Mouse (Mus musculus) hindbrain, embryonic 11.5 days (tissue): ENCODE data around the gene Rapgefl1. TPM values are rescaled to one million over a fixed set of nuclear protein-coding genes. Genes with fewer than 3 reads are reported as not detected.
A peak's percentile ranks its signal among the peaks of the same experiment; 100 is the strongest.
"Not testable (repeated sequence)": the region's sequence is repeated elsewhere in the genome, so short reads cannot be mapped to it uniquely, and the experiment has no call there.

ENCODE experiments used
- ATAC-seq: fragments of 200-750 bp; cut with Nextera tagmentation; 2 replicates; pipeline ENCODE4 v1.8.0; 2017; ENCODE audit warnings: mild to moderate bottlenecking, moderate TSS enrichment, moderate library complexity; ENCODE audit not compliant: low FRiP score
- DNase-seq: peaks from one replicate; pipeline ENCODE4 v3.0.0-alpha.2; 2015; ENCODE audit warnings: low spot score
- H3K27ac ChIP-seq: fragments of 300-500 bp; sonication (generic); 2 replicates; pipeline ENCODE4 v1.5.1; 2014; ENCODE audit warnings: mild to moderate bottlenecking, low read depth, low read length
- H3K27me3 ChIP-seq: fragments of 300-500 bp; sonication (generic); 2 replicates; pipeline ENCODE4 v1.6.1; 2014; ENCODE audit warnings: mild to moderate bottlenecking, low read length, moderate library complexity, mixed read lengths; ENCODE audit not compliant: control insufficient read depth, insufficient read depth
- H3K36me3 ChIP-seq: fragments of 300-500 bp; sonication (generic); 2 replicates; pipeline ENCODE4 v1.6.1; 2014; ENCODE audit warnings: mild to moderate bottlenecking, low read length, moderate library complexity, mixed read lengths; ENCODE audit not compliant: control insufficient read depth, insufficient read depth
- H3K4me1 ChIP-seq: fragments of 300-500 bp; sonication (generic); replicated peaks from 2 replicates; pipeline ENCODE4 v1.6.1; 2014; ENCODE audit warnings: low read length, mixed read lengths; ENCODE audit not compliant: control insufficient read depth, insufficient read depth
- H3K4me2 ChIP-seq: fragments of 300-500 bp; sonication (generic); replicated peaks from 2 replicates; pipeline ENCODE4 v1.6.1; 2014; ENCODE audit warnings: mild to moderate bottlenecking, low read depth, low read length
- H3K4me3 ChIP-seq: fragments of 300-500 bp; sonication (generic); 2 replicates; pipeline ENCODE4 v1.5.1; 2014; ENCODE audit warnings: low read depth, low read length
- H3K9ac ChIP-seq: fragments of 300-500 bp; sonication (generic); 2 replicates; pipeline ENCODE4 v1.6.1; 2014; ENCODE audit warnings: low read depth, low read length
- H3K9me3 ChIP-seq: fragments of 300-500 bp; sonication (generic); 2 replicates; pipeline ENCODE4 v1.6.1; 2016; ENCODE audit warnings: low read length; ENCODE audit not compliant: control insufficient read depth
- WGBS: fragments of 180-500 bp; shearing (Covaris S2); extraction: QIAGEN DNeasy Blood & Tissue Kit; methylation state at CpG from one replicate; pipeline ENCODE4 v1.1.7; 2014; 5-methylcytosine and 5-hydroxymethylcytosine counted together
- polyA plus RNA-seq: library from polyadenylated mRNA; unstranded; fragments of >200 nt; fragmentation: Nextera tagmentation; extraction: Ambion mirVana; gene quantifications from 2 replicates; pipeline ENCODE4 v1.2.1, GENCODE M21; 2014

Gene Rapgefl1
- polyA plus RNA-seq, 1 experiment from 2014 or later = 2.2 TPM

GRCm38 (mm10) chr11:98804605-98805004 lies 32.0 kb upstream of the Rapgefl1 start, which contains the start of gene Casc3:
Gene Casc3, plus strand, starts transcription at chr11:98804905.
- Histone ChIP-seq H3K4me1 (no peaks in the 10 kb centered on the region), H3K27me3 (no peaks in the 10 kb centered on the region), H3K9ac (no peak within 1 kb of the TSS), H3K9me3 (no peaks in the 10 kb centered on the region), H3K4me2 (no peak within 1 kb of the TSS), H3K4me3 (no peak within 1 kb of the TSS), H3K36me3 (peaks cover 18% of the 10 kb centered on the region), H3K27ac (no peak within 1 kb of the TSS)
- DNase-seq (no peak), ATAC-seq (no peak)
- 94% methylated on average over 5 of the region's 5 CpGs for WGBS

- H3K9me3 ChIP-seq = no peaks in the 10 kb centered on the region
- DNase-seq (no peak), ATAC-seq (no peak)
- H3K9ac ChIP-seq = no peak overlapping the region
- peaks cover 15% of the 10 kb centered on the region; the same call in 1 of the 2 replicates for H3K36me3 ChIP-seq
- no peaks in the 10 kb centered on the region for H3K27me3 ChIP-seq
- H3K4me1 ChIP-seq = 0 out of 2 replicates have a peak, but pooled peaks cover 2% of the 10 kb centered on the region
- no peak overlapping the region for H3K4me3 ChIP-seq
- 87% methylated on average over 2 of the region's 2 CpGs for WGBS
- H3K27ac ChIP-seq = no peak overlapping the region
- H3K4me2 ChIP-seq = no peak overlapping the region
Measured at GRCm38 (mm10) chr11:98808417-98808816, 28.2 kb upstream of the Rapgefl1 start.

- WGBS = under 1% methylated on average over 80 of the region's 84 CpGs
- no peaks in the 10 kb centered on the region for H3K27me3 ChIP-seq
- peak overlapping the region; percentile 96 for H3K9ac ChIP-seq
- H3K4me2 ChIP-seq = peak overlapping the region; percentile 82
- H3K4me1 ChIP-seq = 0 out of 2 replicates have a peak, but pooled peaks cover 2% of the 10 kb centered on the region
- peak overlapping the region; percentile 96 for H3K27ac ChIP-seq
- 0 out of 2 replicates have a peak, but pooled peaks cover 7% of the 10 kb centered on the region for H3K36me3 ChIP-seq
- no peaks in the 10 kb centered on the region for H3K9me3 ChIP-seq
- H3K4me3 ChIP-seq = peak overlapping the region; percentile 92
- ATAC-seq = peak; percentile 98
- peak; percentile 98 for DNase-seq
Measured at GRCm38 (mm10) chr11:98809457-98810290, 26.9 kb upstream of the Rapgefl1 start.

- Histone ChIP-seq H3K9me3 (no peaks in the 10 kb centered on the region), H3K9ac (peak overlapping the region; percentile 96; the same call in 1 of the 2 replicates), H3K4me1 (0 out of 2 replicates have a peak, but pooled peaks cover 2% of the 10 kb centered on the region), H3K4me3 (peak overlapping the region; percentile 92), H3K27me3 (no peaks in the 10 kb centered on the region), H3K36me3 (0 out of 2 replicates have a peak, but pooled peaks cover 2% of the 10 kb centered on the region), H3K27ac (no peak overlapping the region), H3K4me2 (peak overlapping the region; percentile 82)
- no peak for ATAC-seq
- DNase-seq = no peak
- WGBS = 84% methylated on average over 7 of the region's 7 CpGs
Measured at GRCm38 (mm10) chr11:98810686-98811085, 25.9 kb upstream of the Rapgefl1 start.

GRCm38 (mm10) chr11:98816706-98817239 lies 19.8 kb upstream of the Rapgefl1 start:
- peaks cover 22% of the 10 kb centered on the region for H3K36me3 ChIP-seq

GRCm38 (mm10) chr11:98820968-98821367 lies 15.6 kb upstream of the Rapgefl1 start:
- no peaks in the 10 kb centered on the region for H3K4me1 ChIP-seq
- no peaks in the 10 kb centered on the region for H3K27me3 ChIP-seq
- DNase-seq (no peak), ATAC-seq (no peak)
- no peak overlapping the region for H3K4me2 ChIP-seq
- no peak overlapping the region for H3K27ac ChIP-seq
- no peak overlapping the region for H3K4me3 ChIP-seq
- no peaks in the 10 kb centered on the region for H3K9me3 ChIP-seq
- 93% methylated on average over 5 of the region's 5 CpGs for WGBS
- no peak overlapping the region for H3K9ac ChIP-seq
- H3K36me3 ChIP-seq = peaks cover 32% of the 10 kb centered on the region

More at GRCm38 (mm10) chr11:98816706-98817239, 19.8 kb upstream of the Rapgefl1 start:
- Histone ChIP-seq H3K9ac (no peak overlapping the region), H3K4me1 (no peaks in the 10 kb centered on the region), H3K4me3 (no peak overlapping the region), H3K27ac (no peak overlapping the region), H3K4me2 (no peak overlapping the region), H3K9me3 (no peaks in the 10 kb centered on the region), H3K27me3 (no peaks in the 10 kb centered on the region)
- DNase-seq (no peak), ATAC-seq (no peak)
- 96% methylated on average over 1 of the region's 1 CpGs for WGBS

- H3K4me2 ChIP-seq, H3K27ac ChIP-seq, H3K4me1 ChIP-seq, H3K9ac ChIP-seq, ATAC-seq, H3K9me3 ChIP-seq, H3K27me3 ChIP-seq, DNase-seq, H3K4me3 ChIP-seq: not testable (repeated sequence)
- peaks cover 37% of the 10 kb centered on the region for H3K36me3 ChIP-seq
- WGBS = 100% methylated on average over 2 of the region's 2 CpGs
Measured at GRCm38 (mm10) chr11:98826071-98826470, 10.5 kb upstream of the Rapgefl1 start.

GRCm38 (mm10) chr11:98827877-98828276 lies 8.7 kb upstream of the Rapgefl1 start:
- Histone ChIP-seq H3K27me3 (no peaks in the 10 kb centered on the region), H3K4me2 (no peak overlapping the region), H3K4me1 (no peaks in the 10 kb centered on the region), H3K27ac (no peak overlapping the region), H3K36me3 (peaks cover 30% of the 10 kb centered on the region), H3K9ac (no peak overlapping the region), H3K9me3 (no peaks in the 10 kb centered on the region), H3K4me3 (no peak overlapping the region)
- WGBS = 93% methylated on average over 2 of the region's 2 CpGs
- ATAC-seq (no peak), DNase-seq (no peak)
